Mouse (Mus musculus) forebrain, embryonic 16.5 days (tissue): ENCODE data around the gene Whrn. TPM values are rescaled to one million over a fixed set of nuclear protein-coding genes. Genes with fewer than 3 reads are reported as not detected.
A peak's percentile ranks its signal among the peaks of the same experiment; 100 is the strongest.

ENCODE experiments used
- ATAC-seq: fragments of 200-750 bp; cut with Nextera tagmentation; 2 replicates; pipeline ENCODE4 v1.8.0; 2017; ENCODE audit warnings: mild to moderate bottlenecking, moderate library complexity
- H3K27ac ChIP-seq: fragments of 300-500 bp; sonication (generic); 2 replicates; pipeline ENCODE4 v1.5.1; 2014; ENCODE audit warnings: low read length, control low read depth
- H3K27me3 ChIP-seq: fragments of 300-500 bp; sonication (generic); replicated peaks from 2 replicates; pipeline ENCODE4 v1.6.1; 2014; ENCODE audit warnings: low read length; ENCODE audit not compliant: control insufficient read depth, insufficient read depth
- H3K36me3 ChIP-seq: fragments of 300-500 bp; sonication (generic); 2 replicates; pipeline ENCODE4 v1.6.1; 2014; ENCODE audit not compliant: control insufficient read depth, insufficient read depth
- H3K4me1 ChIP-seq: fragments of 300-500 bp; sonication (generic); replicated peaks from 2 replicates; pipeline ENCODE4 v1.6.1; 2014; ENCODE audit warnings: low read length; ENCODE audit not compliant: control insufficient read depth, insufficient read depth
- H3K4me2 ChIP-seq: fragments of 300-500 bp; sonication (generic); 2 replicates; pipeline ENCODE4 v1.6.1; 2014; ENCODE audit warnings: mild to moderate bottlenecking, low read length, control low read depth
- H3K4me3 ChIP-seq: fragments of 300-500 bp; sonication (generic); replicated peaks from 2 replicates; pipeline ENCODE4 v1.5.1; 2014; ENCODE audit warnings: mild to moderate bottlenecking, low read length, control low read depth
- H3K9ac ChIP-seq: fragments of 300-500 bp; sonication (generic); replicated peaks from 2 replicates; pipeline ENCODE4 v1.6.1; 2014; ENCODE audit warnings: low read depth, low read length, control low read depth
- H3K9me3 ChIP-seq: fragments of 300-500 bp; sonication (generic); 2 replicates; pipeline ENCODE4 v1.6.1; 2016; ENCODE audit warnings: low read length; ENCODE audit not compliant: control insufficient read depth
- WGBS: fragments of 180-500 bp; shearing (Covaris S2); extraction: QIAGEN DNeasy Blood & Tissue Kit; methylation state at CpG from one replicate; pipeline ENCODE4 v1.1.7; 2014; 5-methylcytosine and 5-hydroxymethylcytosine counted together
- polyA plus RNA-seq: library from polyadenylated mRNA; unstranded; fragments of >200 nt; fragmentation: Nextera tagmentation; extraction: Ambion mirVana; gene quantifications from 2 replicates; pipeline ENCODE4 v1.2.1, GENCODE M21; 2015

The Whrn gene
- polyA plus RNA-seq, 1 experiment from 2014 or later = 6.4 TPM

- H3K4me3 ChIP-seq = no peak overlapping the region
- H3K27ac ChIP-seq = no peak overlapping the region
- no peak overlapping the region for H3K4me2 ChIP-seq
- WGBS = 44% methylated on average over 14 of the region's 14 CpGs
- H3K27me3 ChIP-seq = no peaks in the 10 kb centered on the region
- H3K4me1 ChIP-seq = peaks cover 7% of the 10 kb centered on the region
- H3K9me3 ChIP-seq = no peaks in the 10 kb centered on the region
- H3K9ac ChIP-seq = no peak overlapping the region
- ATAC-seq = peak; percentile 26; the same call in 1 of the 2 replicates
- H3K36me3 ChIP-seq = no peaks in the 10 kb centered on the region
Observed at GRCm38 (mm10) chr4:63420143-63420920, 75.5 kb downstream of the Whrn start.

- H3K27me3 ChIP-seq = no peaks in the 10 kb centered on the region
- no peak overlapping the region for H3K27ac ChIP-seq
- no peak overlapping the region for H3K4me3 ChIP-seq
- no peak overlapping the region for H3K4me2 ChIP-seq
- WGBS = 81% methylated on average over 11 of the region's 11 CpGs
- H3K9me3 ChIP-seq = no peaks in the 10 kb centered on the region
- no peak for ATAC-seq
- no peak overlapping the region for H3K9ac ChIP-seq
- H3K4me1 ChIP-seq = peaks cover 7% of the 10 kb centered on the region
- no peaks in the 10 kb centered on the region for H3K36me3 ChIP-seq
Observed at GRCm38 (mm10) chr4:63418270-63418669, 77.5 kb downstream of the Whrn start.

- Histone ChIP-seq H3K9ac (no peak overlapping the region), H3K4me1 (peaks cover 7% of the 10 kb centered on the region), H3K36me3 (no peaks in the 10 kb centered on the region), H3K27ac (no peak overlapping the region), H3K4me2 (no peak overlapping the region), H3K4me3 (no peak overlapping the region), H3K27me3 (no peaks in the 10 kb centered on the region), H3K9me3 (no peaks in the 10 kb centered on the region)
- ATAC-seq = peak; percentile 73
- 15% methylated on average over 9 of the region's 9 CpGs for WGBS
Observed at GRCm38 (mm10) chr4:63417318-63417957, 78.4 kb downstream of the Whrn start.

- Histone ChIP-seq H3K4me2 (no peak overlapping the region), H3K27ac (no peak overlapping the region), H3K9ac (no peak overlapping the region), H3K36me3 (no peaks in the 10 kb centered on the region), H3K4me3 (no peak overlapping the region), H3K9me3 (no peaks in the 10 kb centered on the region), H3K4me1 (peaks cover 9% of the 10 kb centered on the region), H3K27me3 (no peaks in the 10 kb centered on the region)
- ATAC-seq = no peak
- 61% methylated on average over 5 of the region's 5 CpGs for WGBS
Observed at GRCm38 (mm10) chr4:63414951-63415350, 80.8 kb downstream of the Whrn start.

- Histone ChIP-seq H3K27ac (no peak overlapping the region), H3K9ac (no peak overlapping the region), H3K4me1 (peaks cover 38% of the 10 kb centered on the region), H3K4me3 (peak overlapping the region; percentile 71), H3K36me3 (no peaks in the 10 kb centered on the region), H3K4me2 (peak overlapping the region; percentile 89; the same call in 1 of the 2 replicates), H3K27me3 (no peaks in the 10 kb centered on the region), H3K9me3 (no peaks in the 10 kb centered on the region)
- WGBS = 64% methylated on average over 5 of the region's 5 CpGs
- no peak for ATAC-seq
Observed at GRCm38 (mm10) chr4:63411222-63411621, 84.6 kb downstream of the Whrn start.

GRCm38 (mm10) chr4:63410583-63410934 is 85.2 kb downstream of the Whrn start:
- H3K36me3 ChIP-seq = no peaks in the 10 kb centered on the region
- H3K9ac ChIP-seq = peak overlapping the region; percentile 67
- peak; percentile 91 for ATAC-seq
- H3K4me1 ChIP-seq = peaks cover 44% of the 10 kb centered on the region
- peak overlapping the region; percentile 69 for H3K27ac ChIP-seq
- WGBS = 0% methylated on average over 19 of the region's 19 CpGs
- no peaks in the 10 kb centered on the region for H3K9me3 ChIP-seq
- peak overlapping the region; percentile 71 for H3K4me3 ChIP-seq
- H3K4me2 ChIP-seq = peak overlapping the region; percentile 89
- H3K27me3 ChIP-seq = no peaks in the 10 kb centered on the region

GRCm38 (mm10) chr4:63409908-63410582 is 85.7 kb downstream of the Whrn start:
- Histone ChIP-seq H3K9ac (peak overlapping the region; percentile 67), H3K27ac (peak overlapping the region; percentile 77), H3K27me3 (no peaks in the 10 kb centered on the region), H3K4me3 (peak overlapping the region; percentile 71), H3K9me3 (no peaks in the 10 kb centered on the region), H3K4me1 (peaks cover 49% of the 10 kb centered on the region), H3K4me2 (peak overlapping the region; percentile 89), H3K36me3 (no peaks in the 10 kb centered on the region)
- WGBS = under 1% methylated on average over 39 of the region's 39 CpGs
- peak; percentile 62 for ATAC-seq

- peaks cover 56% of the 10 kb centered on the region for H3K4me1 ChIP-seq
- H3K36me3 ChIP-seq = no peaks in the 10 kb centered on the region
- 0% methylated on average over 18 of the region's 18 CpGs for WGBS
- H3K9ac ChIP-seq = peak overlapping the region; percentile 67
- no peaks in the 10 kb centered on the region for H3K9me3 ChIP-seq
- no peaks in the 10 kb centered on the region for H3K27me3 ChIP-seq
- H3K27ac ChIP-seq = peak overlapping the region; percentile 77
- H3K4me3 ChIP-seq = peak overlapping the region; percentile 71
- ATAC-seq = no peak
- peak overlapping the region; percentile 89 for H3K4me2 ChIP-seq
Observed at GRCm38 (mm10) chr4:63409317-63409907, 86.4 kb downstream of the Whrn start.

GRCm38 (mm10) chr4:63408649-63409048 is 87.1 kb downstream of the Whrn start:
- H3K4me1 ChIP-seq = peaks cover 63% of the 10 kb centered on the region
- WGBS = 4% methylated on average over 8 of the region's 8 CpGs
- H3K4me2 ChIP-seq = peak overlapping the region; percentile 89
- H3K27me3 ChIP-seq = no peaks in the 10 kb centered on the region
- peak overlapping the region; percentile 77 for H3K27ac ChIP-seq
- H3K36me3 ChIP-seq = no peaks in the 10 kb centered on the region
- no peaks in the 10 kb centered on the region for H3K9me3 ChIP-seq
- H3K4me3 ChIP-seq = peak overlapping the region; percentile 71
- ATAC-seq = peak; percentile 45
- H3K9ac ChIP-seq = peak overlapping the region; percentile 67
